Mouse (Mus musculus) WW6 (cell line): ENCODE data around the gene Ice2.
A peak's percentile ranks its signal among the peaks of the same experiment; 100 is the strongest.

Experiments
- DNase-seq: peaks from one replicate; pipeline ENCODE4 v3.0.0-alpha.2; 2013; ENCODE audit warnings: low read depth, low spot score

The Ice2 gene

GRCm38 (mm10) chr9:69397760-69398452, at the start of gene Ice2:
Ice2 (plus strand) TSS chr9:69397906.
- DNase-seq, result peak; percentile 47

- DNase-seq, result no peak
Observed at GRCm38 (mm10) chr9:69349537-69349936, 48.2 kb upstream of the Ice2 start.

- no peak for DNase-seq
Observed at GRCm38 (mm10) chr9:69354228-69354627, 43.5 kb upstream of the Ice2 start.

GRCm38 (mm10) chr9:69357834-69358233, 39.9 kb upstream of the Ice2 start:
- DNase-seq, result no peak

- DNase-seq, result no peak
Observed at GRCm38 (mm10) chr9:69358797-69359196, 38.9 kb upstream of the Ice2 start.

- no peak for DNase-seq
Observed at GRCm38 (mm10) chr9:69361951-69362445, 35.7 kb upstream of the Ice2 start.

- DNase-seq, result no peak
Observed at GRCm38 (mm10) chr9:69362766-69363165, 34.9 kb upstream of the Ice2 start.

- DNase-seq, result no peak
Observed at GRCm38 (mm10) chr9:69364117-69364516, 33.6 kb upstream of the Ice2 start.

- no peak for DNase-seq
Observed at GRCm38 (mm10) chr9:69367055-69367454, 30.7 kb upstream of the Ice2 start.

GRCm38 (mm10) chr9:69368071-69368470, 29.6 kb upstream of the Ice2 start:
- DNase-seq, result peak; percentile 34

GRCm38 (mm10) chr9:69371046-69371724, 26.5 kb upstream of the Ice2 start:
- no peak for DNase-seq

GRCm38 (mm10) chr9:69372871-69373270, 24.8 kb upstream of the Ice2 start:
- no peak for DNase-seq

GRCm38 (mm10) chr9:69376982-69377653, 20.6 kb upstream of the Ice2 start:
- no peak for DNase-seq

GRCm38 (mm10) chr9:69377654-69378045, 20.1 kb upstream of the Ice2 start:
- DNase-seq, result no peak

GRCm38 (mm10) chr9:69380546-69380945, 17.2 kb upstream of the Ice2 start:
- no peak for DNase-seq

- no peak for DNase-seq
Observed at GRCm38 (mm10) chr9:69381741-69382140, 16.0 kb upstream of the Ice2 start.

- no peak for DNase-seq
Observed at GRCm38 (mm10) chr9:69384475-69384874, 13.2 kb upstream of the Ice2 start.

- no peak for DNase-seq
Observed at GRCm38 (mm10) chr9:69384905-69385304, 12.8 kb upstream of the Ice2 start.

GRCm38 (mm10) chr9:69387296-69387695, 10.4 kb upstream of the Ice2 start:
- no peak for DNase-seq

GRCm38 (mm10) chr9:69390631-69391030, 7.1 kb upstream of the Ice2 start:
- no peak for DNase-seq

GRCm38 (mm10) chr9:69394234-69394633, 3.5 kb upstream of the Ice2 start:
- DNase-seq, result no peak

- no peak for DNase-seq
Observed at GRCm38 (mm10) chr9:69397432-69397759, 310 bp upstream of the Ice2 start.

- no peak for DNase-seq
Observed at GRCm38 (mm10) chr9:69398453-69398850, 746 bp downstream of the Ice2 start.
